Mouse (Mus musculus) testis, adult 2 months (tissue): ENCODE results near the gene Spert.

Source experiments
- CTCF ChIP-seq: fragments of 200-500 bp; IDR thresholded peaks from 2 replicates; pipeline ENCODE4 v1.5.1; 2012; ENCODE audit warnings: low read depth, mild to moderate bottlenecking, inconsistent platforms, low read length, moderate library complexity; ENCODE audit not compliant: control insufficient read depth, insufficient read depth, insufficient replicate concordance
- POLR2A ChIP-seq: fragments of 200-500 bp; IDR thresholded peaks from 2 replicates; pipeline ENCODE4 v1.6.1; 2012; ENCODE audit warnings: low read depth, mild to moderate bottlenecking, inconsistent platforms, low read length, moderate library complexity; ENCODE audit not compliant: control insufficient read depth

DNA sequence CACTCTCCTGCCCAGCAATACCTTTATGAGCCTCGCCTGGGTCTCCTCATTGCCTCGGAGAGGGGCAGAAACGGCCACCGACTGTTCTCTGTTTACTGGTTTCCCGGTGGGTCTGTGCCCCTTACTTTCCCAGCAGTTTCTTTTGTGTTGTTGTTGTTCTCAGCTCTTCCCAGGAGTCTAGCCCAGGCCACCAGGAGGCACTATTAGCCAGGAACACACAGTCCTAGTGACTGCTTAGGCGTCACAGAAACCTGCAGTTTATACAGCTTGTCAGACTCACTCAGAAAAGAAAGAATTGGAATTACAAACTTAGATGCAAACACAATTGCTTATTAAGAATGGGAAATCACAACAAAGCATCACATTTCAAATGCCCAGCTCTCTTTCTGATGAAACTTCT is 48.5 kb upstream of the Spert start:
- TF ChIP-seq CTCF (no peak), POLR2A (no peak)
